Mouse (Mus musculus) heart, postnatal 25 days (tissue): ENCODE measurements at regions not wholly inside any gene's neighbourhood (a gene's known extent, or its start where the extent isn't known, plus 50 kb on each side); places are given as distances from the start of the nearest gene placed in this dataset.

Experiments used
- DNase-seq: peaks from one replicate; pipeline ENCODE4 v3.0.0; 2022; ENCODE audit warnings: low spot score
- intact Hi-C: fragments of 180-260 bp; cut with DNase I; formaldehyde crosslinking; loops from one replicate; pipeline ENCODE4 v1.15.1; 2025

DNA sequence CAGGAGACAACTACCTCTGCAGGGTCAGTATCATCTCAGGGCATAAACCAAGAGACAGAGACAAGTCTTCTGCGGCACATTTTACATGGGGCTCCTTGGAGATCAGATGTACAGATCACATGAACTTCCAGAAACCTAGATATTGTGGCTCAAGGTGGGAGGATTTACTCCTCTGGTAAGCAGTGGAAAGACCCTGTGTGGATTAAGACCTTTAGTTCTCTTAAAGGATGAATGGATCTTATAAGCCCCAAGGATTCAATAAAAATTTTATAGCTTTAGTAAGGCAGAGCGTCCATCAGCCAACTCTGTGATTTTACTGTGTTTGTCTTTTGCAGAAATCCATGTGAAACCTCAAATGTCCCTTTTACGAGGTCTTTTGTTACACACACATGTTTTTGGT is 213.8 kb upstream of the Fbxl7 start:
- DNase-seq, result no peak
- intact Hi-C loops, result no loop called here

- no peak for DNase-seq
- intact Hi-C loops, result no loop called here
Measured at GRCm38 (mm10) chr15:27129697-27130096, 234.3 kb upstream of the Fbxl7 start.

- intact Hi-C loops, result no loop called here
- no peak for DNase-seq
Measured at GRCm38 (mm10) chr15:27132761-27133160, 237.4 kb upstream of the Fbxl7 start.

GRCm38 (mm10) chr15:27137580-27137979 is 242.2 kb upstream of the Fbxl7 start:
- intact Hi-C loops, result no loop called here
- no peak for DNase-seq

- DNase-seq, result no peak
- intact Hi-C loops, result no loop called here
Measured at GRCm38 (mm10) chr15:27145860-27146259, 250.5 kb upstream of the Fbxl7 start.

- no peak for DNase-seq
- intact Hi-C loops, result no loop called here
Measured at GRCm38 (mm10) chr15:27160986-27161385, 265.6 kb upstream of the Fbxl7 start.

GRCm38 (mm10) chr15:27167484-27167883 is 272.1 kb upstream of the Fbxl7 start:
- intact Hi-C loops, result no loop called here
- no peak for DNase-seq

GRCm38 (mm10) chr15:27169846-27170245 is 274.5 kb upstream of the Fbxl7 start:
- no peak for DNase-seq
- intact Hi-C loops, result loop anchor here (10.0 kb wide), 1 partner anchor 255 kb away; no protein-coding TSS in a partner anchor

DNA sequence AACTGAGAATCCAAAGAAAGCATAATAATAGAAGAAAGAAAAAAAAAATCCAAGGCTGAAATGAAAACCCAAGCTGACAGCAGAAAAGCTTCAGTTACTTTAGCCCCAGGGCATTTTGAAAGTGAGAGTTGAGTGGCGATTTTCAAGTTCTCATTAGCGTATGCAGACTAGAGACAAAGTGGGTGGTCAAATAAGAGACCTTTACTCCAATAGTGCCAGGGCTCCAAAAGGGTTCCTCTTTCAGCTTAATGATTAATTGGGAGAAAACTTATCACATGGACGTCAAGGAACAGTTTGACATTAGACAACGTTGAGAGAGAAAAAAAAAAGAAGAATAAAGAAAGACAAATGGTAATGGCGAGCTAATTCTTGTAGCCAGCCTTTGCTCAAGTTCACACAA is 278.1 kb upstream of the Fbxl7 start:
- DNase-seq, result no peak
- intact Hi-C loops, result loop anchor here (10.0 kb wide), 1 partner anchor 259 kb away; no protein-coding TSS in a partner anchor

GRCm38 (mm10) chr15:27178084-27178935 is 282.9 kb upstream of the Fbxl7 start:
- intact Hi-C loops, result loop anchor here (10.0 kb wide), 1 partner anchor 264 kb away; no protein-coding TSS in a partner anchor
- no peak for DNase-seq

GRCm38 (mm10) chr15:27189699-27190098 is 276.8 kb upstream of the Ank start:
- intact Hi-C loops, result loop anchor here (1.0 to 5.0 kb wide), 3 partner anchors 569 to 1192 kb away; no protein-coding TSS in a partner anchor
- no peak for DNase-seq

- DNase-seq, result no peak
- intact Hi-C loops, result loop anchor here (5.0 kb wide), 1 partner anchor 964 kb away; no protein-coding TSS in a partner anchor
Measured at GRCm38 (mm10) chr15:27201513-27201912, 265.0 kb upstream of the Ank start.

GRCm38 (mm10) chr15:27204888-27205287 is 261.6 kb upstream of the Ank start:
- no peak for DNase-seq
- intact Hi-C loops, result loop anchor here (5.0 kb wide), 1 partner anchor 968 kb away; no protein-coding TSS in a partner anchor

GRCm38 (mm10) chr15:27207446-27207845 is 259.0 kb upstream of the Ank start:
- no peak for DNase-seq
- intact Hi-C loops, result no loop called here

DNA sequence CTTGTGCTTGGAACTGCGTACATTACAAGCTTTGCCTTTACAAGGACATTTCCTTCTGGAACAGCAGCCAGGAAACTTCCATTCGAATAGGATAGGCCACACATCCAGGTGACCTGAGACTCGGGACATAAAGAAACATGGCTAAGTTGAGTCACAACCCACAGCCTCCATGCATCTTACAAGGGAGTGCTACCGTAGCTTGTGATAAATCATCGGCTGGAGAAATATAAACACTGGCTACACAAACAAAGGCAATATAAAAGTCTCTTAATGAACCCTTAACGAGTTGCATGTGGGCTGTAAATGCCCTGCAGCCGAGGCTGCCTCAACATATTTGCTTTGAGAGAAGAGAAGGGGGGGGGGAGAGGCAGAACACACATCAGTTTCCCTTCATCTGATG is 250.1 kb upstream of the Ank start:
- intact Hi-C loops, result no loop called here
- DNase-seq, result no peak

- intact Hi-C loops, result no loop called here
Measured at GRCm38 (mm10) chr15:27219126-27219738, 247.2 kb upstream of the Ank start.

GRCm38 (mm10) chr15:27223610-27224511 is 242.6 kb upstream of the Ank start:
- DNase-seq, result no peak
- intact Hi-C loops, result no loop called here

More at GRCm38 (mm10) chr15:27219126-27219738, 247.2 kb upstream of the Ank start:
- no peak for DNase-seq

DNA sequence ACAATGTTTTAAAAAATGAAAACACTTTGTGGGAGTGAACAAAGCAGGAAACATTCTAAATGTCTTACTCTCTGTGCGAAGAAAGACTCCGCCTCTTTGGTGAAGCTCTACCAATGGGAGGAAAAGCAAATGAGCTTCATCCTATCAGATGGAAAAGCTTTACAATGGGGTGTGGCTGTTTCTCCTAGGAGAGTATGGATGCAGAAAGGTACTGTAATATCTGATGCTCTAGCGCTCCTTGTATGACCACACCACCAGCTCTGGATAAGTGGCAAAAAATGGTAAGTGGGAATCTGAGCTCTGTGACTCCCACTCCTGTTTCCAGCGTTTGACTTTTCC is 242.0 kb upstream of the Ank start:
- intact Hi-C loops, result no loop called here
- DNase-seq, result no peak

GRCm38 (mm10) chr15:27232804-27233203 is 233.7 kb upstream of the Ank start:
- intact Hi-C loops, result no loop called here
- DNase-seq, result no peak

GRCm38 (mm10) chr15:27234770-27235169 is 231.7 kb upstream of the Ank start:
- intact Hi-C loops, result loop anchor here (2.0 to 5.0 kb wide), 2 partner anchors 612 to 764 kb away; no protein-coding TSS in a partner anchor
- no peak for DNase-seq
